Comparison of ENCODE assay signal across 9 mouse cellular contexts in genomic region chr3:27316559-27317287, GRCm38 (mm10). TPM values are rescaled to one million over a fixed set of nuclear protein-coding genes. Genes with fewer than 3 reads are reported as not detected.
DNase-seq lines count a peak whose midpoint lies in the region; ATAC-seq and TF ChIP-seq lines count a peak whose summit lies in the region.
"Had no signal": no experiment of that assay in that cellular context is flagged by ENCODE, and none has a peak within 500 bp of the region (broad histone marks: within the 10 kb centered on the region; RNA-seq: fewer than 3 reads in every experiment).

Gene Tnfsf10, plus strand, starts transcription at chr3:27317028.

- intact Hi-C loops in heart, adult 2 months (cut with DNase I), result no loop called here

- no peak for DNase-seq in limb, embryonic 10.5 days (ENCODE audit: low spot score)
- peak; percentile 72 to 73 for DNase-seq in heart, adult 2 months
- DNase-seq in kidney, postnatal 25 days, result peak; percentile 73 to 76
- peak; percentile 60 for DNase-seq in thymus, postnatal 14 days
- no peak for DNase-seq in left cerebral cortex, adult 8-10 months (ENCODE audit: low spot score in 2 of 2)
- DNase-seq in hindbrain, embryonic 14.5 days (ENCODE audit: low spot score), result no peak

- H3K9ac ChIP-seq in limb, embryonic 12.5 days (replicated peaks), result no peak within 1 kb of the TSS
- peak within 1 kb of the TSS; percentile 69 for H3K9ac ChIP-seq in heart, adult 2 months (ENCODE audit: low read depth, low read length)
- H3K9ac ChIP-seq in hindbrain, embryonic 14.5 days, result no peak within 1 kb of the TSS
- H3K9ac ChIP-seq: neural tube, embryonic 12.5 days had no signal

- no peaks in the 10 kb centered on the region for H3K79me2 ChIP-seq in heart, adult 2 months (replicated peaks; ENCODE audit: control insufficient read depth, insufficient read depth, low read length)

- peak; percentile 58; the same call in 1 of the 2 replicates for TF ChIP-seq EP300 in heart, adult 2 months (IDR thresholded peaks at IDR 0.05; ENCODE audit: insufficient read depth, low read depth, low read length)

- WGBS in limb, embryonic 12.5 days, result 75% methylated on average over 9 of the region's 9 CpGs
- WGBS in limb, embryonic 10.5 days, result 83% methylated on average over 9 of the region's 9 CpGs
- 25% methylated on average over 9 of the region's 9 CpGs for WGBS in heart, adult 2 months
- 69% methylated on average over 9 of the region's 9 CpGs for WGBS in hindbrain, embryonic 14.5 days

- peak; percentile 42; the same call in 1 of the 2 replicates for ATAC-seq in limb, embryonic 12.5 days (ENCODE audit: insufficient number of reproducible peaks, insufficient read depth, low FRiP score, low TSS enrichment, low read depth)
- ATAC-seq in monocyte, adult 5-6 weeks (replicated peaks; ENCODE audit: insufficient number of reproducible peaks, low FRiP score, low TSS enrichment, poor library complexity, severe bottlenecking), result peak; percentile 91
- ATAC-seq in hindbrain, embryonic 14.5 days (ENCODE audit: low FRiP score), result no peak

- H3K4me2 ChIP-seq in limb, embryonic 12.5 days, result peak within 1 kb of the TSS; percentile 30
- H3K4me2 ChIP-seq in hindbrain, embryonic 14.5 days (replicated peaks), result no peak within 1 kb of the TSS
- H3K4me2 ChIP-seq: neural tube, embryonic 12.5 days had no signal

- peak; percentile 91 for TF ChIP-seq POLR2A in heart, adult 2 months (IDR thresholded peaks at IDR 0.05; ENCODE audit: insufficient read depth, low read depth, low read length)

- H3K9me3 ChIP-seq in limb, embryonic 12.5 days, result no peaks in the 10 kb centered on the region
- H3K9me3 ChIP-seq in limb, embryonic 10.5 days (replicated peaks), result no peaks in the 10 kb centered on the region
- H3K9me3 ChIP-seq in hindbrain, embryonic 14.5 days (ENCODE audit: control insufficient read depth, low read length), result no peaks in the 10 kb centered on the region
- H3K9me3 ChIP-seq: neural tube, embryonic 12.5 days had no signal

- no peak for TF ChIP-seq CTCF in heart, adult 2 months (IDR thresholded peaks at IDR 0.05)

- peaks cover 13% of the 10 kb centered on the region for H3K4me1 ChIP-seq in limb, embryonic 12.5 days (replicated peaks)
- H3K4me1 ChIP-seq in limb, embryonic 10.5 days, result no peaks in the 10 kb centered on the region; the same call in 1 of the 2 replicates
- H3K4me1 ChIP-seq in heart, adult 2 months (ENCODE audit: control insufficient read depth, insufficient read depth, low read length), result peaks cover 5% of the 10 kb centered on the region
- no peaks in the 10 kb centered on the region for H3K4me1 ChIP-seq in hindbrain, embryonic 14.5 days (replicated peaks; ENCODE audit: control insufficient read depth, insufficient read depth, low read length)
- H3K4me1 ChIP-seq: neural tube, embryonic 12.5 days had no signal

- H3K27ac ChIP-seq in limb, embryonic 12.5 days, result no peak within 1 kb of the TSS
- no peak within 1 kb of the TSS for H3K27ac ChIP-seq in limb, embryonic 10.5 days
- H3K27ac ChIP-seq in heart, adult 2 months, result peak within 1 kb of the TSS; percentile 90
- no peak within 1 kb of the TSS for H3K27ac ChIP-seq in hindbrain, embryonic 14.5 days
- H3K27ac ChIP-seq: neural tube, embryonic 12.5 days had no signal

- no peak within 1 kb of the TSS for H3K4me3 ChIP-seq in limb, embryonic 12.5 days (replicated peaks)
- no peak within 1 kb of the TSS for H3K4me3 ChIP-seq in limb, embryonic 10.5 days
- peak within 1 kb of the TSS; percentile 65 for H3K4me3 ChIP-seq in heart, adult 2 months
- H3K4me3 ChIP-seq in hindbrain, embryonic 14.5 days (replicated peaks; ENCODE audit: low read length), result no peak within 1 kb of the TSS
- H3K4me3 ChIP-seq: neural tube, embryonic 12.5 days had no signal

- H3K27me3 ChIP-seq in limb, embryonic 12.5 days, result no peaks in the 10 kb centered on the region
- H3K27me3 ChIP-seq in limb, embryonic 10.5 days (ENCODE audit: low read depth, poor library complexity, severe bottlenecking), result no peaks in the 10 kb centered on the region
- H3K27me3 ChIP-seq in heart, adult 2 months (ENCODE audit: control insufficient read depth, insufficient read depth, low read length), result no peaks in the 10 kb centered on the region
- H3K27me3 ChIP-seq in hindbrain, embryonic 14.5 days (ENCODE audit: control insufficient read depth, insufficient read depth, low read length), result no peaks in the 10 kb centered on the region
- H3K27me3 ChIP-seq: neural tube, embryonic 12.5 days had no signal

- no peaks in the 10 kb centered on the region for H3K36me3 ChIP-seq in limb, embryonic 12.5 days
- no peaks in the 10 kb centered on the region for H3K36me3 ChIP-seq in limb, embryonic 10.5 days
- no peaks in the 10 kb centered on the region; the same call in 1 of the 2 replicates for H3K36me3 ChIP-seq in heart, adult 2 months (ENCODE audit: control insufficient read depth, insufficient read depth, low read length)
- no peaks in the 10 kb centered on the region for H3K36me3 ChIP-seq in hindbrain, embryonic 14.5 days (replicated peaks; ENCODE audit: control insufficient read depth, insufficient read depth)
- H3K36me3 ChIP-seq: neural tube, embryonic 12.5 days had no signal

RNA-seq across cellular contexts. Expression of gene Tnfsf10, which starts in this region (rescaled TPM):
- polyA plus RNA-seq in limb, embryonic 12.5 days (2016; fragmentation: Nextera tagmentation; extraction: Ambion mirVana), result 0.05 TPM in 2 replicates
- not detected in 2 replicates for polyA plus RNA-seq in limb, embryonic 10.5 days (2016; fragmentation: Nextera tagmentation; extraction: Ambion mirVana)
- total RNA-seq in heart, adult 2 months (2021), result 10 to 100 TPM in 1 of 2 experiments, 1 to 10 TPM in 1; 6.3 to 10.4 TPM
- 4.2 and 8.5 TPM in 2 replicates for polyA plus RNA-seq in heart, adult 2 months (2012; rRNA removed)
- total RNA-seq in monocyte, adult 5-6 weeks (2017), result 1.7 to 3.8 TPM (median 3.1 TPM) in 3 replicates
- total RNA-seq in left cerebral cortex, adult 8-10 months (2022), result 1 to 10 TPM; 1.6 to 4.4 (median 1.6) TPM
- 0.08 and 0.14 TPM in 2 replicates for polyA plus RNA-seq in hindbrain, embryonic 14.5 days (2014; fragmentation: Nextera tagmentation; extraction: Ambion mirVana)
- polyA plus RNA-seq: neural tube, embryonic 12.5 days had no signal

Comparison
In these comparisons a context has a peak if more than half of its experiments do, and no peak if none do; other contexts are left out.
1. Peak in ATAC-seq and H3K4me2 ChIP-seq in limb, embryonic 12.5 days; RNA of the gene not detected or under 1 TPM.
2. DNase-seq: peak in heart, adult 2 months (2 of 2), kidney, postnatal 25 days (2 of 2) and thymus, postnatal 14 days (single experiment); none in limb, embryonic 10.5 days (single experiment), left cerebral cortex, adult 8-10 months (0 of 2) and hindbrain, embryonic 14.5 days (single experiment).